Mouse (Mus musculus) intestine, postnatal 0 days (tissue): ENCODE data around the gene Myo15b. TPM values are rescaled to one million over a fixed set of nuclear protein-coding genes. Genes with fewer than 3 reads are reported as not detected.
A peak's percentile ranks its signal among the peaks of the same experiment; 100 is the strongest.

Source experiments
- ATAC-seq: fragments of 200-750 bp; cut with Nextera tagmentation; 2 replicates; pipeline ENCODE4 v1.8.0; 2017; ENCODE audit warnings: mild to moderate bottlenecking, moderate TSS enrichment, moderate library complexity
- H3K27ac ChIP-seq: fragments of 300-500 bp; sonication (generic); 2 replicates; pipeline ENCODE4 v1.5.1; 2014; ENCODE audit warnings: mild to moderate bottlenecking, low read depth, low read length, moderate library complexity
- H3K27me3 ChIP-seq: fragments of 300-500 bp; sonication (generic); replicated peaks from 2 replicates; pipeline ENCODE4 v1.6.1; 2014; ENCODE audit warnings: low read length, mixed read lengths; ENCODE audit not compliant: control insufficient read depth, insufficient read depth
- H3K36me3 ChIP-seq: fragments of 300-500 bp; sonication (generic); 2 replicates; pipeline ENCODE4 v1.6.1; 2014; ENCODE audit warnings: mild to moderate bottlenecking, moderate library complexity; ENCODE audit not compliant: control insufficient read depth, insufficient read depth
- H3K4me1 ChIP-seq: fragments of 300-500 bp; sonication (generic); replicated peaks from 2 replicates; pipeline ENCODE4 v1.6.1; 2014; ENCODE audit warnings: antibody characterized with exemption, low read length, mixed read lengths; ENCODE audit not compliant: control insufficient read depth, insufficient read depth
- H3K4me2 ChIP-seq: fragments of 300-500 bp; sonication (generic); replicated peaks from 2 replicates; pipeline ENCODE4 v1.6.1; 2014; ENCODE audit warnings: low read depth, mild to moderate bottlenecking, moderate library complexity
- H3K4me3 ChIP-seq: fragments of 300-500 bp; sonication (generic); 2 replicates; pipeline ENCODE4 v1.5.1; 2014; ENCODE audit warnings: low read depth, low read length
- H3K9ac ChIP-seq: fragments of 300-500 bp; sonication (generic); 2 replicates; pipeline ENCODE4 v1.6.1; 2014; ENCODE audit warnings: mild to moderate bottlenecking, low read depth, low read length
- H3K9me3 ChIP-seq: fragments of 300-500 bp; sonication (generic); 2 replicates; pipeline ENCODE4 v1.6.1; 2016; ENCODE audit warnings: mixed run types; ENCODE audit not compliant: control insufficient read depth
- CTCF ChIP-seq: sonication (generic); IDR thresholded peaks from 2 replicates; pipeline ENCODE4 v1.5.1; 2016; ENCODE audit warnings: low read depth, mild to moderate bottlenecking, control low read depth, antibody characterized with exemption, moderate library complexity
- WGBS: fragments of 180-500 bp; shearing (Covaris S2); extraction: QIAGEN DNeasy Blood & Tissue Kit; methylation state at CpG from one replicate; pipeline ENCODE4 v1.1.7; 2014; 5-methylcytosine and 5-hydroxymethylcytosine counted together
- polyA plus RNA-seq: library from polyadenylated mRNA; unstranded; fragments of >200 nt; fragmentation: Nextera tagmentation; extraction: Ambion mirVana; gene quantifications from 2 replicates; pipeline ENCODE4 v1.2.1, GENCODE M21; 2015

Myo15b gene
- polyA plus RNA-seq, 1 experiment from 2014 or later, result 332 TPM

DNA sequence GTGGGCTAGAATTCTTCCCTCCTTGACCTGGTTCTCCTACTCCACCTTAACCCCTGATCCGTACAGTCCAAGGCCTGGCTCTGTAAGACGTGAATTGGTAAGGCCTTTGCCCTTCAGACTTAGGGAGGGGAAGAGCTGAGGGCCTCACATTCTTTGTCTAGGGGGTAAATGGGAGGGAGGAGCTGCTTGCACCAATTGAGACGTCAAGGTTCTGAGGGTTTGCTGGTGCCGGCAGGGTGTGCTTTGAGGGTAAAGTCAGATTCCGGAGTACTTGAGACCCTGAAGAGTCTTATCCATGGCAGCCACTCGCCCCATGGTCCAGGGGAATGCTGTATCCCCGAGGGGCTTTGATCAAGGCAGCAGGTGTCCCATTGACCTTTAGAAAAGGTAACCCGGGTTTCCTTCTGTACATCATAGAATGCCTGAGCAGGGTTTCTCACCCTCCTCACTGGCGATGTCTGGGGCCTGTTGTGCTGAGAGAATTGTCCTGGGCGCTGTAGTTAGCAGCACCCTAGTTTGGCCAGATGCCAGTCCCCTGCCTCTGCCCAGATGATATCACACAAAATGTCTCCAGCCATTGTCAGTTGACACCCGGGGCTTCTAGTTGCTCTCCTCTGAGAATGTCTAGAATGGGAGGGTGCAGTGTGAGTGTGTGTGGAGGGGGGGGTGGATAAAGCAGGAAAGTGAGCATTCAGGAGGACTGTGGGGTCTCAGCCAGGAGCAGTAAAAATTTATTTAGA lies 21.4 kb upstream of the Myo15b start:
- H3K27me3 ChIP-seq, result no peaks in the 10 kb centered on the region
- peaks cover 22% of the 10 kb centered on the region for H3K4me1 ChIP-seq
- peak overlapping the region; percentile 18; the same call in 1 of the 2 replicates for H3K4me2 ChIP-seq
- TF ChIP-seq CTCF, result no peak
- H3K27ac ChIP-seq, result peak overlapping the region; percentile 15; the same call in 1 of the 2 replicates
- no peak overlapping the region for H3K9ac ChIP-seq
- 31% methylated on average over 11 of the region's 11 CpGs for WGBS
- peak; percentile 40 for ATAC-seq
- H3K9me3 ChIP-seq, result no peaks in the 10 kb centered on the region
- no peaks in the 10 kb centered on the region for H3K36me3 ChIP-seq
- H3K4me3 ChIP-seq, result no peak overlapping the region

DNA sequence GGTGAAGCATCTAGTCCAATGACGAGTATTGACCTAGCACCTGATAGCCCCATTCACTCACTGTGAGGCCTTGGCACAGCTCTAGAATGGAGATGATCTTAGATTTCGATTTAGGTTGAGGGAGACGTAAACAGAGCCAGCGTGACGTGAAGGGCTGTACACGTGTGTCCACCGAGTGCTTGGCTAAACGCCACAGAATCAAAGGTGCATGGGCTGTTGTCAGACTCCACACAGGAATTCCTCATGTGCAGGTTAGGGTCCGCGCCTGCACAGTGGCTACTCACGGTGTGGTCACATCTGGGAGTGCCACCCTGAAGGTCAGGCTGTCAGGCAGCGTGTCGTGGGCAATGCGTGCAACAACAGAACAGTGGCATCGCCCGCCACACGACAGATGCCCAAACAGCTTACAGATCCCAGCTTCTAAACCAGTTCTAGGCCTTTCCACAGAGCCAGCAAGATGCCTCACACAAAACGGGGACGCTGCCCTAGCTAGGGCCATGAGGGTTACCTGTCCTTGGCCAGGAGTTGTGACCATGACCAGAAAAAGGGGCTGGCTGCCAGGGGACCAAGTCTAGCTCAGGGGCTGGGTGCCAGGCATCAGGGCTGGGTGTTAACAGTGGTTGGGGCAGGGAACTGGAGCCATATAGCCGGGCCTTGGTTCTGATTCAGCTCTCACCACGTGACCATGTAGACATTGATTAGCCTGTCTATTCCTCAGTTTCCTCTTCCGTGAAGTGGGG lies 20.4 kb upstream of the Myo15b start:
- WGBS, result 81% methylated on average over 22 of the region's 22 CpGs
- no peaks in the 10 kb centered on the region for H3K36me3 ChIP-seq
- ATAC-seq, result no peak
- H3K4me3 ChIP-seq, result no peak overlapping the region
- TF ChIP-seq CTCF, result no peak
- H3K9me3 ChIP-seq, result no peaks in the 10 kb centered on the region
- H3K27me3 ChIP-seq, result no peaks in the 10 kb centered on the region
- H3K9ac ChIP-seq, result no peak overlapping the region
- H3K4me1 ChIP-seq, result peaks cover 20% of the 10 kb centered on the region
- no peak overlapping the region for H3K4me2 ChIP-seq
- H3K27ac ChIP-seq, result peak overlapping the region; percentile 37

DNA sequence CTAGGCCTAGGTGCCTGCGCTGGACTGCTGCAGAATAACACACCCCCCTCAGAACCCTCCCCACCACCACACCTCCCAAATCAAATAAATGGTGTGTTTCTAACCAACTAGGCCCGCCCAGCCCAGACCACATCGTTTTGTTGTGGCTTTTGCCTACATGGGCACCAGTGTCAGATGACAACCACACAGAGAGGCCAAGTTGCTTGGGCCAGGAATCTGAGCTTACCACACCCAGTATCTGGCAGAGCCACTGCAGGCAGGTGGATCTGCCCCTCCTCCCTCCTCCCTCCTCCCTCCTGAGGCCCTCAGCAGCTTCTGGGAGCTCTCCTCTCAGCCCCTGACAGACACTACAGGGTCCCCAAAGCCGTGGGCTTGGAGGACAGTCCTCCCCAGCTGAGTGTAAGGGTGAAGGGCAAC lies 19.3 kb upstream of the Myo15b start:
- peak overlapping the region; percentile 85 for H3K27ac ChIP-seq
- H3K4me1 ChIP-seq, result peaks cover 20% of the 10 kb centered on the region
- H3K4me2 ChIP-seq, result peak overlapping the region; percentile 43
- 26% methylated on average over 4 of the region's 4 CpGs for WGBS
- peak; percentile 9; the same call in 1 of the 2 replicates for ATAC-seq
- H3K9ac ChIP-seq, result no peak overlapping the region; the same call in 1 of the 2 replicates
- no peak overlapping the region for H3K4me3 ChIP-seq
- H3K9me3 ChIP-seq, result no peaks in the 10 kb centered on the region
- no peaks in the 10 kb centered on the region for H3K36me3 ChIP-seq
- H3K27me3 ChIP-seq, result no peaks in the 10 kb centered on the region
- no peak for TF ChIP-seq CTCF

DNA sequence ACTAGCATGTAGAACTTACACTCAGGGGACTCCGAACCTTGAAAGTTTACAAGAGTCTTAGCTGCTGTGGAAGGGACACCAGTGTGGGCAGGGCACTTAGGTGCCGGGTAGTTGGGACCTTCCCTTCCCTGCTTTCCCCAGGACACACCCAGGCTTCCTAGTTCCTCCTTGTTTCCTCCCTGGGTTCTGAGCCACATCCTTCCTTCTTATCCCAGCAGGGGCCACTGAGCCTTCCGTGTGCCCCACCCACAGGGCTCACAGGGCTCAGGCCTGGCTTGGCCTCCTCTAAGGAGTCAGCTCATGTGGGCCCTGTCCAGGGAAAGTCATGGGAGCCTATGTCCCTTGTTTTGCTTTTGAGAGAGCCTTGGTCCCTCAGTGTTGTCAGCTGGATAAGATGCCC lies 18.5 kb upstream of the Myo15b start:
- ATAC-seq, result no peak
- Histone ChIP-seq H3K4me2 (peak overlapping the region; percentile 43), H3K4me1 (peaks cover 20% of the 10 kb centered on the region)

DNA sequence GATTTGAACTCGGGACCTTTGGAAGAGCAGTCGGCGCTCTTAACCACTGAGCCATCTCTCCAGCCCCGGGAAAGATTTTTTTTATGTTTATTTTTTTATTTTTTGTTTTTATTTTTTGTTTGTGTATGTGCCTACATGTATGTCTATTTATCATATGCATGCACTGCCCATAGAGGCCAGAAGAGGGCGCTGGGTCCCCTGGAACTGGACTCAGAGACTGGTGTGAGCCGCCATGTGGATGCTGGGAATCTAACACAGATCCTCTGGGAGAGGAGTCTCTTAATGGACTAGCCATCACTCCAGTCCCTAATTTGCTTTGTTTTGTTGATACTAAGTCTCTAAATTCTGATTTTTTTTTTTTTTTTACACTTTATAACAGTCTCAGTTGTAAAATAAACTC lies 17.2 kb upstream of the Myo15b start:
- Histone ChIP-seq H3K4me2 (no peak overlapping the region), H3K9ac (no peak overlapping the region), H3K4me1 (peaks cover 20% of the 10 kb centered on the region), H3K4me3 (no peak overlapping the region), H3K27ac (no peak overlapping the region), H3K36me3 (peaks cover 15% of the 10 kb centered on the region), H3K27me3 (no peaks in the 10 kb centered on the region), H3K9me3 (no peaks in the 10 kb centered on the region)
- TF ChIP-seq CTCF, result peak; percentile 53
- 85% methylated on average over 6 of the region's 6 CpGs for WGBS
- no peak for ATAC-seq

More for the DNA sequence above, 18.5 kb upstream of the Myo15b start:
- no peaks in the 10 kb centered on the region for H3K27me3 ChIP-seq
- H3K4me3 ChIP-seq, result no peak overlapping the region
- H3K36me3 ChIP-seq, result peaks cover 2% of the 10 kb centered on the region; the same call in 1 of the 2 replicates
- 30% methylated on average over 3 of the region's 3 CpGs for WGBS
- peak overlapping the region; percentile 85 for H3K27ac ChIP-seq
- H3K9ac ChIP-seq, result no peak overlapping the region
- H3K9me3 ChIP-seq, result no peaks in the 10 kb centered on the region
- no peak for TF ChIP-seq CTCF

DNA sequence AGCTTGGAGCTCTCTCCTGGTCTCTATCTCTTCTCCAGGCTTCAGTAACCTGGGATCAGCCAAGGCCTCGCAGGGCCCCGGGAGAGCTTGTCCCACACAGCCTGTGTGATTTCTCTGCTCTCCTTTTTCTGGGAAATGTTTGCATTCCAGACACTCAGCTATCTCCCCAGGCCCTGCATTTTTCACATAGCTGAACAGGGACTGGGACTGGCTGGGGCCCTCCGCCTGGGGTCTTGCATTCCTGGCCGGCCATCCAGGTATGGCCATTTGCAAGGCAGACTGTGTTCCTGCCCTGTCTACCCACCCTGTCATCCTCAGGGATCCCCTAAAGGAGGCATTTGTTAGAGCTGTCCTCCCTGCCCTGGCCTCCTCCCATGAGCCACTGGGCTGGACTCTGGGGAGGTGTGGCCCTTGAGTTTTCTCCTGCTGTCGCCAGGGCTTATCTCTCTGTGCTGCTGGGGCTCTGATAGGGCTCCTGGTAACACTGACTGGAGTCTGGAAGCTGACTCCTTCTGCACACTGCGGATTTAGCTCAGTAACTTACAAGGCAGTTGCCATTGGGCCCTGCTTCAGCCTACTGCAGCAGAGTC lies 16.1 kb upstream of the Myo15b start:
- no peak for TF ChIP-seq CTCF
- H3K4me3 ChIP-seq, result no peak overlapping the region
- no peaks in the 10 kb centered on the region for H3K9me3 ChIP-seq
- H3K27me3 ChIP-seq, result no peaks in the 10 kb centered on the region
- peak overlapping the region; percentile 80 for H3K27ac ChIP-seq
- WGBS, result 12% methylated on average over 6 of the region's 6 CpGs
- ATAC-seq, result peak; percentile 28
- no peak overlapping the region for H3K9ac ChIP-seq
- H3K4me2 ChIP-seq, result peak overlapping the region; percentile 33
- H3K4me1 ChIP-seq, result peaks cover 20% of the 10 kb centered on the region
- H3K36me3 ChIP-seq, result peaks cover 24% of the 10 kb centered on the region
